Mouse (Mus musculus) MEL (cell line): ENCODE data around the gene Gramd1a. TPM values are rescaled to one million over a fixed set of nuclear protein-coding genes. Genes with fewer than 3 reads are reported as not detected.
A peak's percentile ranks its signal among the peaks of the same experiment; 100 is the strongest.

ENCODE experiments used
- DNase-seq: peaks from one replicate; pipeline ENCODE4 v3.0.0; 2011; ENCODE audit warnings: low read depth, low spot score
- H3K27ac ChIP-seq: 2 replicates; pipeline ENCODE4 v1.5.1; 2012; ENCODE audit warnings: low read depth, mild to moderate bottlenecking, control low read depth, low read length, moderate library complexity; ENCODE audit not compliant: control insufficient read depth
- H3K27me3 ChIP-seq, 2 experiments: fragments of 150-350 bp in 1 of 2; sonication (generic) in 1 of 2; 2 replicates each; pipeline ENCODE4 v1.6.1; 2012; ENCODE audit warnings: low read length in 2 of 2, mild to moderate bottlenecking in 2 of 2, improper control_type of control experiment in 1 of 2, moderate library complexity in 1 of 2; ENCODE audit not compliant: insufficient read depth in 2 of 2, control insufficient read depth in 1 of 2
- H3K36me3 ChIP-seq, 2 experiments: 2 replicates each; pipeline ENCODE4 v1.6.1; 2012 to 2014; ENCODE audit warnings: low read length in 2 of 2, improper control_type of control experiment in 1 of 2, inconsistent platforms in 1 of 2, mild to moderate bottlenecking in 1 of 2; ENCODE audit not compliant: insufficient read depth in 2 of 2, control insufficient read depth in 1 of 2
- H3K4me1 ChIP-seq, 2 experiments: fragments of 150-350 bp in 1 of 2; sonication (generic) in 1 of 2; 2 replicates each; pipeline ENCODE4 v1.6.1; 2012; ENCODE audit warnings: low read length in 2 of 2, improper control_type of control experiment in 1 of 2, mild to moderate bottlenecking in 1 of 2; ENCODE audit not compliant: insufficient read depth in 2 of 2, control insufficient read depth in 1 of 2
- H3K4me3 ChIP-seq, 2 experiments: fragments of 150-350 bp in 1 of 2; sonication (generic) in 1 of 2; 2 replicates each; pipeline ENCODE4 v1.5.1; 2012; ENCODE audit warnings: low read depth in 2 of 2, low read length in 2 of 2, mild to moderate bottlenecking in 2 of 2, moderate library complexity in 2 of 2, control low read depth in 1 of 2, improper control_type of control experiment in 1 of 2; ENCODE audit not compliant: control insufficient read depth in 1 of 2, insufficient read depth in 1 of 2
- H3K79me2 ChIP-seq: 2 replicates; pipeline ENCODE4 v1.6.1; 2012; ENCODE audit warnings: mild to moderate bottlenecking, low read length, moderate library complexity; ENCODE audit not compliant: control insufficient read depth, poor library complexity, insufficient read depth
- H3K9ac ChIP-seq: 2 replicates; pipeline ENCODE4 v1.6.1; 2012; ENCODE audit warnings: low read depth, mild to moderate bottlenecking, control low read depth, low read length, moderate library complexity; ENCODE audit not compliant: control insufficient read depth, poor library complexity, severe bottlenecking
- H3K9me3 ChIP-seq: fragments of 150-350 bp; sonication (generic); replicated peaks from 2 replicates; pipeline ENCODE4 v1.6.1; 2012; ENCODE audit warnings: mild to moderate bottlenecking, low read length, improper control_type of control experiment, moderate library complexity; ENCODE audit not compliant: insufficient read depth
- CHD1 ChIP-seq: IDR thresholded peaks from 2 replicates; pipeline ENCODE4 v1.6.1; 2012; ENCODE audit warnings: low read depth, mild to moderate bottlenecking, inconsistent platforms, low read length, improper control_type of control experiment
- CHD2 ChIP-seq: IDR thresholded peaks from 2 replicates; pipeline ENCODE4 v1.6.1; 2011; ENCODE audit warnings: low read length, improper control_type of control experiment
- HCFC1 ChIP-seq: IDR thresholded peaks from 2 replicates; pipeline ENCODE4 v1.6.1; 2012; ENCODE audit warnings: low read depth, mild to moderate bottlenecking, inconsistent platforms, low read length, improper control_type of control experiment, moderate library complexity
- JUND ChIP-seq: IDR thresholded peaks from 2 replicates; pipeline ENCODE4 v1.6.1; 2011; ENCODE audit warnings: low read depth, mild to moderate bottlenecking, improper control_type of control experiment, low read length
- KAT2A ChIP-seq: conservative IDR thresholded peaks from 2 replicates; pipeline ENCODE4 v1.6.1; 2012; ENCODE audit warnings: low read depth, low read length, improper control_type of control experiment, inconsistent platforms
- MEF2A ChIP-seq: IDR thresholded peaks from 2 replicates; pipeline ENCODE4 v1.6.1; 2014; ENCODE audit warnings: low read depth, mild to moderate bottlenecking, inconsistent platforms, low read length, improper control_type of control experiment; ENCODE audit not compliant: poor library complexity, insufficient replicate concordance, severe bottlenecking; ENCODE audit errors: extremely low read depth
- MXI1 ChIP-seq: IDR thresholded peaks from 2 replicates; pipeline ENCODE4 v1.6.1; 2011; ENCODE audit warnings: mild to moderate bottlenecking, low read depth, low read length, improper control_type of control experiment
- MYC ChIP-seq: IDR thresholded peaks from 2 replicates; pipeline ENCODE4 v1.6.1; 2011; ENCODE audit warnings: low read depth, mild to moderate bottlenecking, low read length, improper control_type of control experiment, moderate library complexity
- NELFE ChIP-seq: IDR thresholded peaks from 2 replicates; pipeline ENCODE4 v1.6.1; 2011; ENCODE audit warnings: low read depth, low read length, improper control_type of control experiment
- NRF1 ChIP-seq: IDR thresholded peaks from 2 replicates; pipeline ENCODE4 v1.6.1; 2014; ENCODE audit warnings: low read depth, mild to moderate bottlenecking, inconsistent platforms, low read length, improper control_type of control experiment, moderate library complexity; ENCODE audit not compliant: poor library complexity, insufficient read depth, severe bottlenecking
- POLR2AphosphoS5 ChIP-seq: IDR thresholded peaks from 2 replicates; pipeline ENCODE4 v1.6.1; 2012; ENCODE audit warnings: low read depth, borderline replicate concordance, mild to moderate bottlenecking, inconsistent platforms, low read length, moderate library complexity, mixed read lengths
- RAD21 ChIP-seq: IDR thresholded peaks from 2 replicates; pipeline ENCODE4 v1.6.1; 2011; ENCODE audit warnings: mild to moderate bottlenecking, low read depth, low read length, improper control_type of control experiment
- SIN3A ChIP-seq: IDR thresholded peaks from 2 replicates; pipeline ENCODE4 v1.6.1; 2012; ENCODE audit warnings: low read length, improper control_type of control experiment, inconsistent platforms
- SMC3 ChIP-seq: IDR thresholded peaks from 2 replicates; pipeline ENCODE4 v1.6.1; 2011; ENCODE audit warnings: low read depth, low read length, improper control_type of control experiment
- TAL1 ChIP-seq: IDR thresholded peaks from 2 replicates; pipeline ENCODE4 v1.6.1; 2012; ENCODE audit warnings: mild to moderate bottlenecking, inconsistent platforms, low read length, moderate library complexity, mixed read lengths
- TBP ChIP-seq: IDR thresholded peaks from 2 replicates; pipeline ENCODE4 v1.8.0; 2011; ENCODE audit warnings: low read depth, low read length, improper control_type of control experiment
- UBTF ChIP-seq: IDR thresholded peaks from 2 replicates; pipeline ENCODE4 v1.6.1; 2012; ENCODE audit warnings: low read depth, mild to moderate bottlenecking, inconsistent platforms, low read length, improper control_type of control experiment, moderate library complexity, borderline replicate concordance; ENCODE audit not compliant: insufficient read depth
- USF1 ChIP-seq: IDR thresholded peaks from 2 replicates; pipeline ENCODE4 v1.6.1; 2014; ENCODE audit warnings: low read depth, mild to moderate bottlenecking, inconsistent platforms, low read length, improper control_type of control experiment, moderate library complexity
- polyA plus RNA-seq, 2 experiments: library from polyadenylated mRNA; stranded (reverse) in 1 of 2; unstranded in 1 of 2; fragments of >175 nt in 1 of 2; fragments of >200 nt in 1 of 2; gene quantifications; 2 replicates each; pipeline versions ENCODE4 v1.2.1 to v1.2.4; 2012; ENCODE audit warnings: low replicate concordance in 2 of 2, low read depth in 1 of 2; ENCODE audit not compliant: insufficient read length in 2 of 2, insufficient read depth in 1 of 2, missing spikeins in 1 of 2
- total RNA-seq: library from RNA; depleted of rRNA; stranded (reverse); fragments of 300-350 nt; gene quantifications from 2 replicates; pipeline ENCODE4 v1.2.3, GENCODE M21; 2012

Gramd1a gene
- total and polyA plus RNA-seq, 3 experiments, result 21.8 to 65.7 TPM; not detected in 1

- H3K36me3 ChIP-seq, result peaks cover 0 to 9% of the 10 kb centered on the region in 2 experiments; a peak in 2 of 4 replicates
- H3K27ac ChIP-seq, result no peak overlapping the region
- H3K9me3 ChIP-seq, result no peaks in the 10 kb centered on the region
- no peak overlapping the region for H3K9ac ChIP-seq
- TF ChIP-seq JUND (no peak), NRF1 (no peak), KAT2A (no peak), MEF2A (no peak), SMC3 (no peak), HCFC1 (no peak), POLR2AphosphoS5 (no peak), NELFE (no peak), MYC (no peak), CHD1 (no peak), CHD2 (no peak), MXI1 (no peak), SIN3A (peak; percentile 12; the same call in 1 of the 2 replicates), RAD21 (no peak), TBP (0 out of 2 replicates have a peak, but pooled peaks have one; percentile 14), TAL1 (no peak), USF1 (no peak)
- TF ChIP-seq, all 39 proteins: peak for 2
- peak; percentile 81 for DNase-seq
- peaks cover 0 to 27% of the 10 kb centered on the region in 2 experiments; a peak in 3 of 4 replicates for H3K4me1 ChIP-seq
- no peaks in the 10 kb centered on the region for H3K27me3 ChIP-seq
- peaks cover 23% of the 10 kb centered on the region for H3K79me2 ChIP-seq
- H3K4me3 ChIP-seq, result peak overlapping the region; percentile 33 to 80; a peak in 3 of 4 replicates
These were observed 6.9 kb downstream of the Gramd1a start for GRCm38 (mm10) chr7:31148756-31149155.

DNA sequence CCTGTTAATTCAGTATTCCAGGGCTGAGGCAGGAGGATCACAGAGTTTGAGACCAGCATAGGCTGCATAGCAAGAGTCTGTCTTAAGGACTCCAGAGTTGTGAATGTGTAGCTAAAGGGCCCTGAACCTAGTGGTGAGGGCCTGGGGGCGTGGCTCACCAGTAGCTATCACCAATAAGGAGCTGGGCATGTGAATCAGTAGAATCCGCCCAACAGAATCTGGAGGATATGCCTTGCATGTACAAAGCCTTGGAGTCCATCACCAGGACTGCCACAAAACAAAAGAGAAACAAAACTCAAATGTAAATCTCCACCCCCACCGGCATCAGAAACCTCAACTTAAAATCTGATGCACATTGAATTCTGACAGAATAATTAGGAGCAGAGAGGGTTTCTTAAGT, 7.6 kb downstream of the Gramd1a start:
- no peak for DNase-seq
- H3K9ac ChIP-seq, result no peak overlapping the region

More for the DNA sequence above, 7.6 kb downstream of the Gramd1a start:
- no peak for TF ChIP-seq NELFE
- TF ChIP-seq UBTF, result no peak
- Histone ChIP-seq H3K79me2 (peaks cover 23% of the 10 kb centered on the region), H3K4me3 (no peak overlapping the region), H3K27ac (no peak overlapping the region), H3K36me3 (peaks cover 0 to 9% of the 10 kb centered on the region in 2 experiments; a peak in 2 of 4 replicates), H3K9me3 (no peaks in the 10 kb centered on the region), H3K4me1 (peaks cover 0 to 27% of the 10 kb centered on the region in 2 experiments; a peak in 3 of 4 replicates), H3K27me3 (no peaks in the 10 kb centered on the region)
